Mouse (Mus musculus): ENCODE measurements around the gene Axin2.
"Not testable (repeated sequence)": the region's sequence is repeated elsewhere in the genome, so short reads cannot be mapped to it uniquely, and the experiment has no call there.

Axin2 gene

DNA sequence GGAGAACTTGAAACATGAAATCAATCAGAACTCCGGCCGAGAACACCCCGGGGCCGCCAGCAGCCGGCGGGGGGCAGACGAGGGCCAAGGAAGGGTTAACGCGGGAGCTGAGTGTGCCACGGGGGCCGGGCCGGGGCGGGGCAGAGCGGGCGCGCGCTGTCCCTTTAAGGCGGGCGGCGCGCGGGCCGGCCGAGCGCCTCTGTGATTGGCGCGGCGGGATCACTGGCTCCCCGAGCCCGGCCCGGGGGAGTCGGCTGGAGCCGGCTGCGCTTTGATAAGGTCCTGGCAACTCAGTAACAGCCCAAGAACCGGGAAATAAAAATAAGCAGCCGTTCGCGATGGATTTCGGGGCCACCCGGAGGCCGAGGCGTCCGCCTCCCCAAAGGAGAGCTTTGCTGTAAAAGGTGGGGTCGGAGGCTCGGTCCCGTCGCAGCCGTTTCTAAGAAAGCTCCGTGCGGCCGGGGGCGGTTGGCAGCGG, at the start of gene Axin2:
Gene Axin2, plus strand, starts transcription at position 192 of the 478 bp plus-strand sequence.
- in situ Hi-C loops (cut with MboI, MseI) = loop anchor here (25.0 kb wide), 1 partner anchor 567 kb away; no protein-coding TSS in a partner anchor

DNA sequence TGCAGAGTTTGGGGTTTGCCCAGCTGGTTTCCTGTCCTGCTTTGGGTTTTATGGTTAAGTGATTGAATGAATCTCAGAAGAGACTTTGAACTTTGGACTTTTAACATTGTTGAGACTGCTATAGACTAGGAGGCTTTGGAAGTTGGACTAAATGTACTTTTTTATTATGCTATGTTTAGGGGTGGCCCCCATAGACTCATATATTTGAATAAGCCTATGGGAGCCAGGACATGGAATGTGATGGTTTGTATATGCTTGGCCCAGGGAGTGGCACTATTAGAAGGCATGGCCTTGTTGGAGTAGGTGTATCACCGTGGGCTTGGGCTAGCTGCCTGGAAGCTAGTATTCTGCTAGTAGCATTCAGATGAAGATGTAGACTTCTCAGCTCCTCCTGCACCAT, 48.9 kb upstream of the Axin2 start:
- in situ Hi-C loops (cut with MboI, MseI) = not testable (repeated sequence)

DNA sequence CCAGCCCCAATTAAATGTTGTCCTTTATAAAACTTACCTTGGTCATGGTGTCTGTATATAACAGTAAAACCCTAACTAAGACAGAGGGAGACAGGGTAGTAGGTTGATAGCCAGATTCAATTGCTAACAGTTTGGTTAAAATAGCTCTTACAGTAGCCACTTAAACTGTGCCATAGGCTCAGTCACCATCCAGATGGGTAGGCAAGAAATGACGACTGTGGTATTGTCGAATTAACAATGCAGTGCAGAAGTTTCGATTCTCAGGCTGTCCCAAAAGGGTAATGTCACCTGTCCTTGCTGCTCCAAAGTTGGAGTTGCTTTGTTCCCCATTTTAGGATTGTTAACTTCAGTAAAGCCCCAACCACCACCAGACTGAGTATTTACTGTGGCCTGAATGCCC, 48.4 kb upstream of the Axin2 start:
- in situ Hi-C loops (cut with MboI, MseI) = no loop called here

- in situ Hi-C loops (cut with MboI, MseI) = no loop called here
These were observed 43.4 kb upstream of the Axin2 start for GRCm38 (mm10) chr11:108876633-108877205.

GRCm38 (mm10) chr11:108877520-108877919, 42.6 kb upstream of the Axin2 start:
- in situ Hi-C loops (cut with MboI, MseI) = no loop called here

GRCm38 (mm10) chr11:108880546-108880945, 39.6 kb upstream of the Axin2 start:
- in situ Hi-C loops (cut with MboI, MseI) = no loop called here

DNA sequence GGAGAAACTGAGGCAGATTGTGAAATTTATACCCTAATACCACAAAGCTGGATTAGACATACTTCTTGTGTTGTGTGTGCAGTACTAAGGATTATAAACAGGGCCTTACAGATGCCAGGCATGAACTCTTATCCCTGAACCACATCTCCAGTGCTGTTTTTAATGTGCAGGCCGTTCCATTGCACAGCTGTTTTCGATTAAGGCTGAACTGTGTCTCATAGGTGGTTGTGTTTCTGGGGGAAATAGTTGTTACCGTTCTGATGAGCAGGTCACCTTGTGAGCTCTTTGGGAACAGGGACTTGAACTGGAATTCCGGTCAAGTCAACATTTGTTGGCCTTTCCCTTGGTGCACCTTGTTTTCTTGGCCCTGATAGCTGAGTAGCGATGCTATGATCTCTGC, 38.5 kb upstream of the Axin2 start:
- in situ Hi-C loops (cut with MboI, MseI) = no loop called here

- in situ Hi-C loops (cut with MboI, MseI) = no loop called here
These were observed 34.8 kb upstream of the Axin2 start for GRCm38 (mm10) chr11:108885276-108885896.

DNA sequence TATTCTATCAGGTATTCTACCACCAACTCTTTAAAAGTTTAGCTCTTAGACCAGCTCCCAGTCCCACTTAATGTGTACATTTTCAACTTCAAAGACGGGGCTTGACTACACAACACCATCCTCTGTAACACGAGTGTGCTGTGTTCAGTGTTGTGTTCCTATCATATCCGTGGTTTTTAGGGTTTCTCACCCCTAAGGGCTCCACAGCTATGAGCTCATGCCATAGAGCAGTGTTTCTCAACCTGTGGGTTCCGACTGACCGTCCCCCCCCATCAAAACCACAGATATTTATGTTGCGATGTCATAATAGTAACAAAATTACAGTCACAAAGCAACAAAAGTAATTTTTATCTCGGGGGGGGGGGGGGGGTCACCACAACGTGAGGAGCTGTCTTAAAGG, 34.1 kb upstream of the Axin2 start:
- in situ Hi-C loops (cut with MboI, MseI) = no loop called here

DNA sequence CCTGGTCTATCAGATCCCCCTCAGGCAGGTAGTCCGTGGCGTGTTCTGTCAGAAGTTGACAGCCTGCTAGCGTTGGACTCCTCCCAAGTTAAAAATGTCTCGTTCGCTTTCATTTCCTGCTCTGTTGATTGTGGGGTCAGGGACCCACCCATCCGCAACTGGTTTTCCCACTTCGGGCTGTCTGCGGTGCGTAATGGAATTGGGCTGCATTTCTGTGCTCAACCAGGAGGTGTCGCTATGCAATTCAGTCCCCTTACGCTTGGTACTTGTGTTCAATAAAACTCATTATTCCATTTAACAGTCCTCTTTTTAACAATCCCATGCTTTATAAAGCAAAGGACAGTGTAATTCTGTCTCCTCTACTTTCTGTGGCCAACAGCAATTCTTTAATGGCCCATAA, 31.0 kb upstream of the Axin2 start:
- in situ Hi-C loops (cut with MboI, MseI) = no loop called here

DNA sequence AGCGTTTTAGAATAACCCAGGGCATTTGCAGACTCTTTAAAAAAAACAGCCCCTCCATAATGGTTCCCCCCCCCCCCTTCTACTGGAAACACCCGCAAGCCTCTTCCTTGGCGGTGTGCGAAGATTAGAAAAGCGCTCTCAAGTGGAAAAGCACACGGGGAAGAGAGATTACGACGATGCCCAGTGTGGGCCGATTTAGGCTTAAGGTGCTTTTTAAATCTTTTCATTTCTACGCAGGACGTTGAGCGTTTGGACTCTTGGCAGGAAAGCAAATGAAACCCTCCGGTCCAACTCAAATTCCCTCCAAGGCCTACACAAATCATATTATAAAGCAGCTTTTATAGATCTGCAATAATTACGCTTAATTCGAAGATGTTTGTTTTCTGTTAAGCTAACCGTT, 29.6 kb upstream of the Axin2 start:
- in situ Hi-C loops (cut with MboI, MseI) = no loop called here

- in situ Hi-C loops (cut with MboI, MseI) = no loop called here
These were observed 28.9 kb upstream of the Axin2 start for GRCm38 (mm10) chr11:108891111-108891870.

DNA sequence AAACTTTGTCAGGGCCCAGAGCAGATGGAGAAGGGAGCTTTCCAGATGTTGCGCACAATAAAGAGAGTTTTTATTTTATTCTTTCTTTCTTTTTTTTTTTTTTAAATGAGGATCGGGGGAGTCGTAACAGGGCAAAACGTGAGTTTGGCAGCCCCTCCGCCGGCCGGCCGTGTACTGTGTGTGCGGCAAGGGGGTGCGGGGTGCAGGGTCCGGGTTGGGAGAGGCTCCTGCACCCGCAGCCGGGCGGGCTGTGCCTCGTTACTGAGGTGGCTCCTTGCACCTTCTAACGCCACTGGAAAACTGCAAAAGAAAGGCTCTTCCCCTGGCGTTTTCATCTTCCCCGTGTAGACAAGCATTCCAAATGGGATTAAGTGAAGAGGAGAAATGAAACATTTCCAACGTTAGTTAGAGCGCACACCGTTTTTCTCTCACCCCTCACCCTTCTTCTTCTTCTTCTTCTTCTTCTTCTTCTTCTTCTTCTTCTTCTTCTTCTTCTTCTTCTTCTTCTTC, 28.2 kb upstream of the Axin2 start:
- in situ Hi-C loops (cut with MboI, MseI) = no loop called here

DNA sequence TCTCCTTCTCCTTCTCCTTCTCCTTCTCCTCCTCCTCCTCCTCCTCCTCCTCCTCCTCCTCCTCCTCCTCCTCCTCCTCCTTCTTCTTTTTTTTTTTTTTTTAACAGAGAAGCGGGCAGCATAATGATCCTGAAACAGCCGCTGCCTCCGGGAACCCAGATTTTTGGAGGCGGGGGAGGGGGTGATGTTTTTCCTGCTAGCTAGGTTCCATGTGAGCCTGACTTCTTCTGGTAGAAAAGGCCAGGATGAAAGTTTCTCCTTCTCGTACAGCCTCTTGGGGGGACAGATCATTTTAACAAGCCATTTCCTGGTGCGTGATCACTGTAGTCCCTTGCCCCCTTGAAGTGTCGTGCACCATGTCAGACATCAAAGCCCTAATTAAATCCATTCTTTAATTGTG, 27.7 kb upstream of the Axin2 start:
- in situ Hi-C loops (cut with MboI, MseI) = no loop called here

GRCm38 (mm10) chr11:108893232-108893790, 26.8 kb upstream of the Axin2 start:
- in situ Hi-C loops (cut with MboI, MseI) = no loop called here

GRCm38 (mm10) chr11:108893855-108894510, 26.2 kb upstream of the Axin2 start:
- in situ Hi-C loops (cut with MboI, MseI) = no loop called here

GRCm38 (mm10) chr11:108897034-108897433, 23.1 kb upstream of the Axin2 start:
- in situ Hi-C loops (cut with MboI, MseI) = no loop called here

DNA sequence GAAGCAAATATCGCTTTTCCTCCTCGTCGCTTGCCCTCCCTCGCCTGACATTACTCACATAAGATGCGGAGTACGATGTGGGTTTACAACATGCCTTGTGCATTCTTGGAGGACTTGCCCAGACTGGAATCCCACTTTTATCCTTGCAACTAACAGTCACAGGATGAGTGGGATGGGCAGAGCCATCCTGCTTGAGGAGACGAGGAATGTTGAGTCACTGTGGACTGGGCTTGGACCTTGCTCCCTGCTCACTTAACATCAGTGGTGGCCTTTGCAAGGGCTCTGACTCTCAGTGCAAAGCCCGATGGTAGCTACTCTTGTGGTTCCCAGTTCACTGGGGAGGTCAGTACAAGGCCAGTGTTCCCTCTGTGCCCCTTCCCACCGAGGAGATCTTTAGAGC, 22.1 kb upstream of the Axin2 start:
- in situ Hi-C loops (cut with MboI, MseI) = no loop called here

- in situ Hi-C loops (cut with MboI, MseI) = no loop called here
These were observed 21.7 kb upstream of the Axin2 start for GRCm38 (mm10) chr11:108898483-108898882.

DNA sequence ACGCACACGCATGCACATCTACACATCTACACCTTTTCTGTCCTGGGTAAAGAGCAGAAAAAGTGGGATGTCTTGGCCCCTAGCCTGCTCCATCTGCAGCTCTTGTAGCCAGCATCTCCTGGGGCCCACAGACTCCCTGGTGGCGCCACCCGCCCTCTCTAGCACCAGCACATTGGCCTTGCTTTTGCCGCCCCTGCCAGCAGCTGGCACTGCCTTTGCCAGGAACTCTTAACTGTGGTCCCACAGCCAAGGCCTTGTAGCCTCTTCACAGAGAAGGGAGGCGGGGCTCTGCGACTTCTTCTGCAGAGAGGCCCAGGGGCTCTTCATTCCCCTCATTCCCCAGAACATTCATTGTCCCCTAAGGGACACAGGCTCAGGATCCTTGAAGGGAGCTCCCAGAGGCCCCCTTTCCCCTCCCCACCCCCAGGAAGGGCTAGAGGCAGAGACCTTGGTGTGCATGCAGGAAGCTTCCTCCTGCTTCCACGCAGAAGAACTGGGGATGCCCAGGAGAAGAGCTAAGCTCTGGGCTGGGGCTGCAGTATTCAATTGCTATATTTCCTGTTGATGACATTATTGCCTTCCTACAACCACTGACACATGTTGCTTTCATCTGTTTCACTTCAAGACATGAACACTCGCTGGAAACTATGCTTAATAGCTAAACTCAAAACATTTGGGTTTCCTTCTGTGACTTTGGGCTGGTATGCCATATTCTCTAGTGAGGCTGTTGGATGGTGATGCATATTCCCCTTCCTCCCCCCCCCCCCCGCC, 19.2 kb upstream of the Axin2 start:
- in situ Hi-C loops (cut with MboI, MseI) = loop anchor here (25.0 kb wide), 1 partner anchor 586 kb away; no protein-coding TSS in a partner anchor

DNA sequence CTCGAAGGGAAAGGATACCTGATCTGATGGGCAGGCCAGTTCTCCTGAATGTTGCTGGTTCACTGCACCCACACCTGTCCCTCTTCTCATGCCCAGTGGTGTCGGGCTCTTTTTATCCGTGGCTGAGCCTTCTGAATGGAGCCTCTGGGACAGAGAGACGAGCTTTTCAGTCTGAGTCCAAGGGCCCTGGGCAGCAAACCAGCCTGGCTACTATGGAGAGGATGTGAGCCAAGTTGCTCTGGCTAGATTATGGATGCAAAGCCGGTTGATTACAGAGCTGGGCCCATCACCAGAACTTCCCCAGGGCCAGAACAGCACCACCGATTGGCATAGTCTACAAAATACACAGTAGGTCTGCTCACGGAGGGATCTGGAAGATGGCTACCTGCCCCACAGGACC, 18.5 kb upstream of the Axin2 start:
- in situ Hi-C loops (cut with MboI, MseI) = loop anchor here (25.0 kb wide), 1 partner anchor 586 kb away; no protein-coding TSS in a partner anchor
